Mouse (Mus musculus) limb, embryonic 15.5 days (tissue): ENCODE measurements around the gene Bap1. TPM values are rescaled to one million over a fixed set of nuclear protein-coding genes. Genes with fewer than 3 reads are reported as not detected.

ENCODE experiments used
- ATAC-seq: fragments of 200-750 bp; cut with Nextera tagmentation; 2 replicates; pipeline ENCODE4 v1.8.0; 2017; ENCODE audit warnings: low read depth, moderate TSS enrichment; ENCODE audit not compliant: insufficient number of reproducible peaks, low FRiP score, low TSS enrichment
- H3K27ac ChIP-seq: fragments of 300-500 bp; sonication (generic); 2 replicates; pipeline ENCODE4 v1.5.1; 2015; ENCODE audit warnings: moderate library complexity, mild to moderate bottlenecking, inconsistent platforms
- H3K27me3 ChIP-seq: fragments of 300-500 bp; sonication (generic); 2 replicates; pipeline ENCODE4 v1.6.1; 2015; ENCODE audit warnings: inconsistent platforms
- H3K36me3 ChIP-seq: fragments of 300-500 bp; sonication (generic); 2 replicates; pipeline ENCODE4 v1.6.1; 2015; ENCODE audit warnings: inconsistent platforms
- H3K4me1 ChIP-seq: fragments of 300-500 bp; sonication (generic); 2 replicates; pipeline ENCODE4 v1.6.1; 2015; ENCODE audit warnings: inconsistent platforms
- H3K4me2 ChIP-seq: fragments of 300-500 bp; sonication (generic); 2 replicates; pipeline ENCODE4 v1.6.1; 2015; ENCODE audit warnings: mild to moderate bottlenecking, inconsistent platforms
- H3K4me3 ChIP-seq: fragments of 300-500 bp; sonication (generic); 2 replicates; pipeline ENCODE4 v1.5.1; 2015; ENCODE audit warnings: mild to moderate bottlenecking, inconsistent platforms
- H3K9ac ChIP-seq: fragments of 300-500 bp; sonication (generic); 2 replicates; pipeline ENCODE4 v1.6.1; 2015; ENCODE audit warnings: inconsistent platforms
- H3K9me3 ChIP-seq: fragments of 300-500 bp; sonication (generic); 2 replicates; pipeline ENCODE4 v1.6.1; 2016; ENCODE audit warnings: inconsistent platforms
- WGBS: fragments of 180-500 bp; shearing (Covaris S2); methylation state at CpG from one replicate; pipeline ENCODE4 v1.1.7; 2015; 5-methylcytosine and 5-hydroxymethylcytosine counted together
- polyA plus RNA-seq: library from polyadenylated mRNA; unstranded; fragments of >200 nt; fragmentation: Nextera tagmentation; extraction: Ambion mirVana; gene quantifications from 2 replicates; pipeline ENCODE4 v1.2.1, GENCODE M21; 2015

Gene Bap1
- polyA plus RNA-seq: 74.5 and 75.4 TPM in 2 replicates

DNA sequence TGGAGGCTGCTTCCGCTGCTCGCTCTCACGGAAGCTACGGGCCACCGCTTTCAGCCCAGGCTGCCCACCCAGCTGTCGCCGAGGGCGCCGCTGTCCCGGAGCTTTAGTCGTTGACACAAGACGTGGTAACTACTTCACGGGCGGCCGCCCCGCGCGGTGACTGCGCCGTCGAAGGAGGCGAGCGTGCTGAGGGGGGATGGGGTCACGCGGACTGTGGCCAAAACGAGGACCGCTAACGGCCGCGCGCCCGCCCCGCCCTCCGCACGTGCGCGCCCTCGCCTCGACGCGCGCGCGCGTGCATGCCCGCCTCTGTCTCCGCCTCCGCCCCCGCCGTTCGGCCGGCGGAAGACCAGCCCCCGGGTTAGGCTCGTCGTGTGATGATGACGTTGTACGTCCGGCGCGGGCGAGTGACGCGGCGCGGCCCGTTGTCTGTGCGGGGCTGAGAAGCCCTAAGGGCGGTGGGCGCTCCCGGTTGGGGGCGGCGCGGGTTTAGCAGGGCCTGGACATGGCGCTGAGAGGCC lies at the start of gene Bap1, which contains the start of gene Phf7:
Bap1 (plus strand) TSS at position 367 of the 521 bp plus-strand sequence.
Phf7 (minus strand) TSS at position 234 of the 521 bp plus-strand sequence.
- Histone ChIP-seq H3K4me2 (peak within 1 kb of the TSS; percentile 82), H3K9me3 (no peaks in the 10 kb centered on the region), H3K9ac (peak within 1 kb of the TSS; percentile 99), H3K4me3 (peak within 1 kb of the TSS; percentile 100), H3K36me3 (peaks cover 34% of the 10 kb centered on the region), H3K27ac (peak within 1 kb of the TSS; percentile 96), H3K4me1 (peaks cover 13% of the 10 kb centered on the region), H3K27me3 (no peaks in the 10 kb centered on the region)
- WGBS: under 1% methylated on average over 74 of the region's 75 CpGs
- peak; percentile 86 for ATAC-seq

- peak overlapping the region; percentile 93; the same call in 1 of the 2 replicates for H3K9ac ChIP-seq
- H3K4me2 ChIP-seq: peak overlapping the region; percentile 85
- no peak for ATAC-seq
- peaks cover 22% of the 10 kb centered on the region for H3K4me1 ChIP-seq
- no peaks in the 10 kb centered on the region for H3K27me3 ChIP-seq
- 68% methylated on average over 4 of the region's 4 CpGs for WGBS
- peak overlapping the region; percentile 74 for H3K4me3 ChIP-seq
- H3K9me3 ChIP-seq: no peaks in the 10 kb centered on the region
- H3K27ac ChIP-seq: peak overlapping the region; percentile 96
- peaks cover 45% of the 10 kb centered on the region for H3K36me3 ChIP-seq
Measured at GRCm38 (mm10) chr14:31204844-31205243, 46.4 kb upstream of the Bap1 start.

GRCm38 (mm10) chr14:31205244-31205561 lies 46.0 kb upstream of the Bap1 start:
- Histone ChIP-seq H3K4me3 (peak overlapping the region; percentile 74), H3K27me3 (no peaks in the 10 kb centered on the region), H3K9ac (peak overlapping the region; percentile 93), H3K9me3 (no peaks in the 10 kb centered on the region), H3K4me1 (peaks cover 21% of the 10 kb centered on the region), H3K27ac (peak overlapping the region; percentile 96), H3K4me2 (peak overlapping the region; percentile 85), H3K36me3 (peaks cover 41% of the 10 kb centered on the region)
- 15% methylated on average over 8 of the region's 8 CpGs for WGBS
- no peak for ATAC-seq

GRCm38 (mm10) chr14:31205562-31206467 lies 45.4 kb upstream of the Bap1 start:
- H3K4me3 ChIP-seq: peak overlapping the region; percentile 74
- H3K9ac ChIP-seq: peak overlapping the region; percentile 93
- peak overlapping the region; percentile 85 for H3K4me2 ChIP-seq
- under 1% methylated on average over 39 of the region's 39 CpGs for whole genome bisulfite sequencing
- peaks cover 18% of the 10 kb centered on the region for H3K4me1 ChIP-seq
- peaks cover 35% of the 10 kb centered on the region for H3K36me3 ChIP-seq
- H3K9me3 ChIP-seq: no peaks in the 10 kb centered on the region
- peak; percentile 62; the same call in 1 of the 2 replicates for ATAC-seq
- peak overlapping the region; percentile 96 for H3K27ac ChIP-seq
- H3K27me3 ChIP-seq: no peaks in the 10 kb centered on the region

DNA sequence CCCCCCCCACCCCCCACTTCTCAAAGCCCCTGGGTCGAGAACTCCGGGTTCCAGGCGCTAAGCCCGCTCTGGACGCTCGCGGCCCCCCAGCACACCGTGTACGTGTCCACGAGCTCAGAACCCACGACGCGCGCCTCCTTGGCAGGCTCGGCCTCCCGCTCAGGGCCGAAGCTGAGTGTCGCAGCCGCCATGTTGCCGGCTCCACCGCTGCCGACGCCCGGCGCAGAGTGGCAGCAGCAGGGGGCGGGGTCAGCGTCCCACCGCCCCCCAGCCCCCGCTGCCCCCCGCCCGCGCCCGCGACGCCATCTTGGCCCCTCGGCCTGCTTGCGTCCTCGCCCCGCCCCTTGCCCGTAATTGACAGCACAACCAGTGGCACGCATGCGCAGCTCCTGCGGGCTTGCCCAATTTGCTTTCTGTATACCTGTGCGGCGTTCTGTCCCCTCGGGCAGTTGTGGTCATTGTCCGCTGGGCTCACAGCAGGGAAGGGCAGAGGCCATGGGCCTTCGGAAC lies 44.7 kb upstream of the Bap1 start:
- peak; percentile 69 for ATAC-seq
- H3K9me3 ChIP-seq: no peaks in the 10 kb centered on the region
- peak overlapping the region; percentile 74 for H3K4me3 ChIP-seq
- H3K4me2 ChIP-seq: peak overlapping the region; percentile 85
- no peaks in the 10 kb centered on the region for H3K27me3 ChIP-seq
- H3K4me1 ChIP-seq: peaks cover 18% of the 10 kb centered on the region
- H3K36me3 ChIP-seq: peaks cover 29% of the 10 kb centered on the region
- peak overlapping the region; percentile 96 for H3K27ac ChIP-seq
- WGBS: under 1% methylated on average over 48 of the region's 48 CpGs
- peak overlapping the region; percentile 93 for H3K9ac ChIP-seq

GRCm38 (mm10) chr14:31207070-31207830 lies 44.0 kb upstream of the Bap1 start:
- Histone ChIP-seq H3K4me2 (peak overlapping the region; percentile 85), H3K9ac (peak overlapping the region; percentile 47; the same call in 1 of the 2 replicates), H3K9me3 (no peaks in the 10 kb centered on the region), H3K4me1 (peaks cover 20% of the 10 kb centered on the region), H3K36me3 (peaks cover 22% of the 10 kb centered on the region), H3K27ac (peak overlapping the region; percentile 96), H3K27me3 (no peaks in the 10 kb centered on the region), H3K4me3 (peak overlapping the region; percentile 74)
- ATAC-seq: 0 out of 2 replicates have a peak, but pooled peaks have one; percentile 3
- 78% methylated on average over 13 of the region's 13 CpGs for WGBS

DNA sequence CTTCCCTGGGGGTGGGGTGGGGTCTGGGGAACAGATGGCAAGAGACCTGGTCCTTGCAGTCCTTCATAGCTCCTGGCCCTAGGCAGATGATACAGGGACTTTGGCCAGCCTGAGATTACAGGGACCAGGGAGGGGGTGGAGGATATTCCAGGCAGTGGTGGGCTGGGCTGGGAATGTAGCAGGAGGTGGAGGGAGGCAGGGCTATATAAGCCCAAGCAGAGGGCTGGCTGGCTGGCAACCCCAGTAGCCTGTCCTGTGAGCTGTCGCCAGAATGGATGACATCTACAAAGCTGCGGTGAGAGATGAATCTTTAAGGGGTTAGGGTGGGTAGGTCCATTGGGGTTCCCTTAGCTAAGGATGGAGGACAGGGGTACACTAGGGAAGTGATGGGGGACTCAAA lies 43.2 kb upstream of the Bap1 start, which contains the start of gene Tnnc1:
Tnnc1 (plus strand) TSS at position 229 of the 400 bp plus-strand sequence.
- H3K27me3 ChIP-seq: no peaks in the 10 kb centered on the region
- no peak within 1 kb of the TSS for H3K9ac ChIP-seq
- H3K4me1 ChIP-seq: peaks cover 28% of the 10 kb centered on the region
- peak within 1 kb of the TSS; percentile 96; the same call in 1 of the 2 replicates for H3K27ac ChIP-seq
- H3K9me3 ChIP-seq: no peaks in the 10 kb centered on the region
- ATAC-seq: no peak
- H3K4me3 ChIP-seq: peak within 1 kb of the TSS; percentile 74; the same call in 1 of the 2 replicates
- peaks cover 14% of the 10 kb centered on the region for H3K36me3 ChIP-seq
- H3K4me2 ChIP-seq: peak within 1 kb of the TSS; percentile 85
- WGBS: 67% methylated on average over 2 of the region's 2 CpGs

GRCm38 (mm10) chr14:31209133-31209557 lies 42.1 kb upstream of the Bap1 start:
- Histone ChIP-seq H3K4me3 (no peak overlapping the region), H3K27me3 (no peaks in the 10 kb centered on the region), H3K9ac (no peak overlapping the region), H3K36me3 (peaks cover 4% of the 10 kb centered on the region), H3K27ac (peak overlapping the region; percentile 33; the same call in 1 of the 2 replicates), H3K9me3 (no peaks in the 10 kb centered on the region), H3K4me2 (no peak overlapping the region), H3K4me1 (peaks cover 30% of the 10 kb centered on the region)
- ATAC-seq: no peak
- 69% methylated on average over 4 of the region's 4 CpGs for WGBS

DNA sequence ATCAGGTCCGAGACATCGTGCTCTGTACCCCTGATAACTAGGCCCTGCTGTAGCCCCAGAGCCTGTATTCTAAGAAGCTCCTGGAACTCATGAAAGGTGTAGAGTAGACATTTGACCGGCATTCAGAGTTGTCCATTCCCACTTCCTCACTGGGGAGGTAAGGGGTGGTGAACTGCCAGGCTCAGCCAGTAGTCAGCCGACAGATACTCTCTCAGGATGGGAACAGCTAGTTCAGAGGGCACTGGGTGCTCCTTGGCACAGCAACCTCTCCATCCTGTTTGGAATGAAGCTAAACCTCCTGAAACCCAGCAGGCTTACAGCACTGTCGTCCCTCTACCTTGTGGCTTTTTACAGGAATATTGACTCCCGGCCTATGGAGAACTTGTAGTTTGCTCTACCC lies 39.4 kb upstream of the Bap1 start:
- 85% methylated on average over 6 of the region's 6 CpGs for WGBS
- no peak for ATAC-seq
- Histone ChIP-seq H3K9ac (no peak overlapping the region), H3K4me2 (no peak overlapping the region), H3K4me3 (no peak overlapping the region), H3K27me3 (no peaks in the 10 kb centered on the region), H3K4me1 (peaks cover 21% of the 10 kb centered on the region), H3K36me3 (no peaks in the 10 kb centered on the region), H3K27ac (no peak overlapping the region), H3K9me3 (no peaks in the 10 kb centered on the region)

DNA sequence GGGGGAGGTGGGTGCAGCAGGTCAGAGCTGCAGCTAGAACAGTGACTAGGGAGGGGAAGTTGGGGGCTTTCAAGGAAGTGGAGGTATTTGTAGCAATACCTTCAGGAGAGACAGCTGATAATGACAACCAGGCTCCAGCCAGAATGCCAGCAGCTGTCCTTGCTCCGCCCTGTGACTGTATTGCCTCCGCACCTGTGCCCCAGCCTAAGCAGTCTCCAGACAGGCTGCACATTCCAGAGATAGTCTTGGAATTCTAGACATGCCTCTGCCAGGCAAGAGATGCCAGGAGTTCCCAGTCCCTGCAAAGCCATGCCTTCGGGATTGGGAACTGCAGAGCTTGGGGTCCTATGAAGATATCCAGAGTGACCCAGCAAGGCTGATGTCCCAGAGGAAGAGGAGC lies 38.8 kb upstream of the Bap1 start:
- H3K4me1 ChIP-seq: peaks cover 20% of the 10 kb centered on the region
- H3K36me3 ChIP-seq: no peaks in the 10 kb centered on the region
- no peak overlapping the region for H3K4me2 ChIP-seq
- H3K27ac ChIP-seq: no peak overlapping the region; the same call in 1 of the 2 replicates
- H3K9me3 ChIP-seq: no peaks in the 10 kb centered on the region
- WGBS: 61% methylated on average over 3 of the region's 3 CpGs
- no peak overlapping the region for H3K9ac ChIP-seq
- ATAC-seq: no peak
- no peaks in the 10 kb centered on the region for H3K27me3 ChIP-seq
- no peak overlapping the region for H3K4me3 ChIP-seq

GRCm38 (mm10) chr14:31213868-31214267 lies 37.4 kb upstream of the Bap1 start:
- Histone ChIP-seq H3K4me2 (no peak overlapping the region), H3K9ac (no peak overlapping the region), H3K4me1 (peaks cover 26% of the 10 kb centered on the region), H3K36me3 (no peaks in the 10 kb centered on the region), H3K27ac (no peak overlapping the region), H3K9me3 (no peaks in the 10 kb centered on the region), H3K4me3 (no peak overlapping the region), H3K27me3 (no peaks in the 10 kb centered on the region)
- 64% methylated on average over 8 of the region's 8 CpGs for WGBS
- no peak for ATAC-seq
